Mouse (Mus musculus) lung, embryonic 15.5 days (tissue): ENCODE results near the gene Cfl1. TPM values are rescaled to one million over a fixed set of nuclear protein-coding genes. Genes with fewer than 3 reads are reported as not detected.
A peak's percentile ranks its signal among the peaks of the same experiment; 100 is the strongest.

Source experiments
- ATAC-seq: fragments of 200-750 bp; cut with Nextera tagmentation; 2 replicates; pipeline ENCODE4 v1.8.0; 2017; ENCODE audit warnings: moderate number of reproducible peaks, borderline replicate concordance; ENCODE audit not compliant: low FRiP score, low TSS enrichment; ENCODE audit errors: extremely low read depth
- H3K27ac ChIP-seq: fragments of 300-500 bp; sonication (generic); 2 replicates; pipeline ENCODE4 v1.5.1; 2015; ENCODE audit warnings: moderate library complexity, mild to moderate bottlenecking, inconsistent platforms
- H3K27me3 ChIP-seq: fragments of 300-500 bp; sonication (generic); 2 replicates; pipeline ENCODE4 v1.6.1; 2015; ENCODE audit warnings: inconsistent platforms
- H3K36me3 ChIP-seq: fragments of 300-500 bp; sonication (generic); 2 replicates; pipeline ENCODE4 v1.6.1; 2015; ENCODE audit warnings: inconsistent platforms
- H3K4me1 ChIP-seq: fragments of 300-500 bp; sonication (generic); 2 replicates; pipeline ENCODE4 v1.6.1; 2015; ENCODE audit warnings: inconsistent platforms
- H3K4me2 ChIP-seq: fragments of 300-500 bp; sonication (generic); 2 replicates; pipeline ENCODE4 v1.6.1; 2015; ENCODE audit warnings: inconsistent platforms, mild to moderate bottlenecking, moderate library complexity
- H3K4me3 ChIP-seq: fragments of 300-500 bp; sonication (generic); 2 replicates; pipeline ENCODE4 v1.5.1; 2015; ENCODE audit warnings: mild to moderate bottlenecking, inconsistent platforms
- H3K9ac ChIP-seq: fragments of 300-500 bp; sonication (generic); 2 replicates; pipeline ENCODE4 v1.6.1; 2015; ENCODE audit warnings: inconsistent platforms
- H3K9me3 ChIP-seq: fragments of 300-500 bp; sonication (generic); 2 replicates; pipeline ENCODE4 v1.6.1; 2016; ENCODE audit warnings: inconsistent platforms
- WGBS: fragments of 180-500 bp; shearing (Covaris S2); methylation state at CpG from one replicate; pipeline ENCODE4 v1.1.7; 2015; 5-methylcytosine and 5-hydroxymethylcytosine counted together
- polyA plus RNA-seq: library from polyadenylated mRNA; unstranded; fragments of >200 nt; fragmentation: Nextera tagmentation; extraction: Ambion mirVana; gene quantifications from 2 replicates; pipeline ENCODE4 v1.2.1, GENCODE M21; 2015

Gene Cfl1
- polyA plus RNA-seq, 1 experiment from 2014 or later, result 2,855 TPM

- Histone ChIP-seq H3K36me3 (peaks cover 6% of the 10 kb centered on the region; the same call in 1 of the 2 replicates), H3K27ac (peak overlapping the region; percentile 92), H3K4me1 (peaks cover 39% of the 10 kb centered on the region), H3K9ac (peak overlapping the region; percentile 79), H3K27me3 (0 out of 2 replicates have a peak, but pooled peaks cover 4% of the 10 kb centered on the region), H3K4me3 (peak overlapping the region; percentile 71), H3K4me2 (peak overlapping the region; percentile 82), H3K9me3 (no peaks in the 10 kb centered on the region)
- WGBS, result 3% methylated on average over 26 of the region's 26 CpGs
- no peak for ATAC-seq
Measured at GRCm38 (mm10) chr19:5456241-5456921, 33.9 kb upstream of the Cfl1 start.

- Histone ChIP-seq H3K9ac (peak overlapping the region; percentile 79), H3K27ac (peak overlapping the region; percentile 92), H3K9me3 (no peaks in the 10 kb centered on the region), H3K4me1 (peaks cover 45% of the 10 kb centered on the region), H3K27me3 (no peaks in the 10 kb centered on the region), H3K36me3 (peaks cover 12% of the 10 kb centered on the region; the same call in 1 of the 2 replicates), H3K4me3 (peak overlapping the region; percentile 71), H3K4me2 (peak overlapping the region; percentile 82)
- peak; percentile 92 for ATAC-seq
- WGBS, result under 1% methylated on average over 70 of the region's 70 CpGs
Measured at GRCm38 (mm10) chr19:5456922-5457745, 33.1 kb upstream of the Cfl1 start.

- peak within 1 kb of the TSS; percentile 82 for H3K4me2 ChIP-seq
- WGBS, result 10% methylated on average over 14 of the region's 14 CpGs
- peaks cover 18% of the 10 kb centered on the region; the same call in 1 of the 2 replicates for H3K36me3 ChIP-seq
- peak within 1 kb of the TSS; percentile 92 for H3K27ac ChIP-seq
- ATAC-seq, result no peak
- H3K9ac ChIP-seq, result peak within 1 kb of the TSS; percentile 79
- H3K9me3 ChIP-seq, result no peaks in the 10 kb centered on the region
- no peaks in the 10 kb centered on the region for H3K27me3 ChIP-seq
- H3K4me1 ChIP-seq, result peaks cover 45% of the 10 kb centered on the region
- peak within 1 kb of the TSS; percentile 71 for H3K4me3 ChIP-seq
Measured at GRCm38 (mm10) chr19:5457746-5458442, 32.4 kb upstream of the Cfl1 start, which contains the start of gene Ccdc85b. Gene Ccdc85b (minus strand): TSS chr19:5457894.

DNA sequence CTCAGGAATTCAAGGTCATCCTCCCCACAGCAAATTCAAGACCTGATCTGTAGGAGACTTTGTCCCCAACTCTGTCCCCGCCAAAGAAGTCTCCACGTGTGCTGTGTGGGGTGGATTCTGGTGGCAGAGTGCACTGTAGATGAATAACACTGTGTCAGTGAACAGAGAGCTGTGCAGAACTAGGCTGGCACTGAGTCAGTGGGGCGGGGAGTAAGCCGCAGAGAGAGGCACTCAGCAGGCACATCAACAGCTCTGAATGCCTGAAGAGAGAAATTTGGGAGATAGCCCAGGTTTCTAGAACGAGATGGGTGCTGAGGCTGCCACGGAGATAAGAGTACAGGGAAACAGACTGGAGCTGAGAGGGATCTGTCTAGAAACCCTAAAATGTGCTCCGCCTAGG, 31.2 kb upstream of the Cfl1 start:
- Histone ChIP-seq H3K27me3 (no peaks in the 10 kb centered on the region), H3K36me3 (peaks cover 26% of the 10 kb centered on the region; the same call in 1 of the 2 replicates), H3K27ac (no peak overlapping the region), H3K9me3 (no peaks in the 10 kb centered on the region), H3K4me2 (no peak overlapping the region), H3K9ac (no peak overlapping the region), H3K4me1 (peaks cover 53% of the 10 kb centered on the region), H3K4me3 (no peak overlapping the region)
- WGBS, result 65% methylated on average over 7 of the region's 7 CpGs
- no peak for ATAC-seq

DNA sequence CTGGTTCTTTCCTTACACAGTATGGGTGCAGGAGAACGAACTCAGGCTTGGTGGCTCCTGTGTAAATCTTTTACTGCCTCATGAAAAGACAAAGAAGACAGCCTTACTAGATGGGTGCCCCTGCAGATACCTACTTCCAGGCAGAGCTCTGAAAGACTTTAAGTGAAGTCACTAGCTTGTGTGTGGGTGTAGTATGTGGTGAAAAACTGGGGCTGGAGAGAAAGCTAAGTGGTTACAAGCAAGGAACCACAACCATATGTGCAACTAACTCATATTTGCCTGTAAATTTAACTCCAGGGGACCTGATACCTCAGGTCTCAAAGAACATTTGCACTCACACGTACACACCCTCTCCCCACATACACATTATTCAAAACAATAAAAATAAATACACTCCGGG, 30.4 kb upstream of the Cfl1 start:
- Histone ChIP-seq H3K27ac (no peak overlapping the region), H3K4me1 (peaks cover 56% of the 10 kb centered on the region), H3K9ac (peak overlapping the region; percentile 67), H3K4me2 (peak overlapping the region; percentile 85), H3K36me3 (peaks cover 22% of the 10 kb centered on the region; the same call in 1 of the 2 replicates), H3K9me3 (no peaks in the 10 kb centered on the region), H3K4me3 (peak overlapping the region; percentile 65), H3K27me3 (no peaks in the 10 kb centered on the region)
- WGBS, result 19% methylated on average over 3 of the region's 3 CpGs
- ATAC-seq, result no peak

GRCm38 (mm10) chr19:5460465-5460911, 29.8 kb upstream of the Cfl1 start, which contains the start of gene Fibp:
Gene Fibp (plus strand): TSS chr19:5460615.
- ATAC-seq, result peak; percentile 46; the same call in 1 of the 2 replicates
- Histone ChIP-seq H3K4me3 (peak within 1 kb of the TSS; percentile 65), H3K4me1 (peaks cover 50% of the 10 kb centered on the region), H3K36me3 (peaks cover 28% of the 10 kb centered on the region), H3K4me2 (peak within 1 kb of the TSS; percentile 85), H3K27me3 (no peaks in the 10 kb centered on the region), H3K9ac (peak within 1 kb of the TSS; percentile 67), H3K27ac (peak within 1 kb of the TSS; percentile 46; the same call in 1 of the 2 replicates), H3K9me3 (no peaks in the 10 kb centered on the region)
- under 1% methylated on average over 32 of the region's 32 CpGs for WGBS

- Histone ChIP-seq H3K4me2 (peak overlapping the region; percentile 85), H3K9ac (peak overlapping the region; percentile 67; the same call in 1 of the 2 replicates), H3K27ac (no peak overlapping the region), H3K27me3 (no peaks in the 10 kb centered on the region), H3K36me3 (peaks cover 38% of the 10 kb centered on the region), H3K4me3 (peak overlapping the region; percentile 65), H3K9me3 (no peaks in the 10 kb centered on the region), H3K4me1 (peaks cover 40% of the 10 kb centered on the region)
- WGBS, result 75% methylated on average over 6 of the region's 6 CpGs
- no peak for ATAC-seq
Measured at GRCm38 (mm10) chr19:5461411-5461810, 28.8 kb upstream of the Cfl1 start.

GRCm38 (mm10) chr19:5463212-5463611, 27.0 kb upstream of the Cfl1 start:
- Histone ChIP-seq H3K4me3 (no peak overlapping the region), H3K27ac (no peak overlapping the region), H3K9me3 (no peaks in the 10 kb centered on the region), H3K9ac (no peak overlapping the region), H3K36me3 (peaks cover 47% of the 10 kb centered on the region), H3K4me1 (peaks cover 33% of the 10 kb centered on the region), H3K4me2 (no peak overlapping the region), H3K27me3 (no peaks in the 10 kb centered on the region)
- ATAC-seq, result no peak
- WGBS, result 87% methylated on average over 9 of the region's 9 CpGs

GRCm38 (mm10) chr19:5463791-5464562, 26.3 kb upstream of the Cfl1 start:
- Histone ChIP-seq H3K27me3 (no peaks in the 10 kb centered on the region), H3K9ac (peak overlapping the region; percentile 31; the same call in 1 of the 2 replicates), H3K4me1 (peaks cover 34% of the 10 kb centered on the region), H3K27ac (peak overlapping the region; percentile 49; the same call in 1 of the 2 replicates), H3K9me3 (no peaks in the 10 kb centered on the region), H3K4me3 (peak overlapping the region; percentile 12; the same call in 1 of the 2 replicates), H3K36me3 (peaks cover 47% of the 10 kb centered on the region), H3K4me2 (peak overlapping the region; percentile 28)
- WGBS, result 33% methylated on average over 15 of the region's 15 CpGs
- 0 out of 2 replicates have a peak, but pooled peaks have one; percentile 13 for ATAC-seq

- Histone ChIP-seq H3K4me1 (peaks cover 30% of the 10 kb centered on the region), H3K27ac (no peak overlapping the region), H3K27me3 (no peaks in the 10 kb centered on the region), H3K36me3 (peaks cover 47% of the 10 kb centered on the region), H3K9me3 (no peaks in the 10 kb centered on the region), H3K9ac (no peak overlapping the region), H3K4me3 (no peak overlapping the region), H3K4me2 (no peak overlapping the region)
- ATAC-seq, result no peak
- WGBS, result 93% methylated on average over 8 of the region's 8 CpGs
Measured at GRCm38 (mm10) chr19:5465037-5465436, 25.2 kb upstream of the Cfl1 start.
